Mouse (Mus musculus) megakaryocyte, embryonic 14.5 days (primary cell): ENCODE data around the gene Mrps35.

Source experiments
- FLI1 ChIP-seq: IDR thresholded peaks from 2 replicates; pipeline ENCODE4 v1.6.1; 2012; ENCODE audit warnings: low read length, inconsistent platforms, mixed read lengths
- GATA1 ChIP-seq: IDR thresholded peaks from 3 replicates; pipeline ENCODE4 v1.6.1; 2012; ENCODE audit warnings: mixed read lengths, low read length, inconsistent platforms, borderline replicate concordance

DNA sequence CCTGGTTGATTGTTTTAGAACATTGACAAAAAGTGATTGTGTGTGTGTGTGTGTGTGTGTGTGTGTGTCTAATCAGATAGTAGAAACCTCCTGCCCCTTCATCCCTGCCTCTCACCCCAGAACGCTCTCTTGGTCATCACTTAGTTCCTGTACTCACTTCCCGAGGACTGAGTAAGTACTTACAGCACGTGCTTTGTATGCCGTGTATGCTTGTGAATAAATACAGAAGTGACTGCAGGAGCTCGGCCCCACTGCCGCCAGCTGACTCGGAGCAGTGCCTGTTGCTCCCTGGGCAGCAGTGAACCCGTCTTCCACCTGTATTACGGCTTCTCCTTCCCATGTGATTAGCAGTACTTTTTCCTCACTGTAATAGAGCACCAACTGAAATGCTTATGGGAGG, 9.9 kb downstream of the Mrps35 start:
- TF ChIP-seq GATA1 (no peak), FLI1 (no peak)
